Mouse (Mus musculus) left cerebral cortex, adult 6 months (tissue): ENCODE data around the gene Gm20772. TPM values are rescaled to one million over a fixed set of nuclear protein-coding genes. Genes with fewer than 3 reads are reported as not detected.

Experiments
- long read RNA-seq, 2 experiments: library from polyadenylated mRNA; unstranded; transcript quantifications; one replicate each; pipeline ENCODE4 v2.0.0; 2019 to 2020
- polyA plus RNA-seq: library from polyadenylated mRNA; unstranded; fragments of <200 nt; fragmentation: Nextera tagmentation; gene quantifications from 2 replicates; pipeline ENCODE4 v1.2.3, GENCODE M21; 2021

The Gm20772 gene
- not detected in 2 replicates for polyA plus RNA-seq
- long read RNA-seq, experiment 1 = 0 reads
- long read RNA-seq, experiment 2 = 0 reads

DNA sequence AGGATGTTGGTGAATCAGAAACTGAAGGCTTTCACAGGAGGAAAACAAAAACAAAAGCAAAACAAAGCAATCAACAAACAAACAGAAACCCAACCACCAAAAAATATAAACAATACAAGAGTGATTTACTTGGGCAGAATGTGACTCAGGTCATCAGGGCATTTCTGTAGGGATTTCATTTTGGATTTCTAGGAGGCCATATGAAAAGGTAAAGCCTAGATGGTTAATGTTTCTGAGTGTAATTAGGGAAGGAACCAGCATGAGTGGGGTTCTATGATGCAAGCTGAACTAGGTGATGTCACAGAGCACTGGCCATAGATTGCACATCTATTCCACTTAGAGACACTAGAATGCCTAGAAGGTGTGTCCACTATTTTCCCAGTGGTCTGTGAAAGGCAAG, at the start of gene Gm20772, which contains the start of gene Gm20831:
Gm20772 (plus strand) TSS at position 301 of the 400 bp plus-strand sequence.
Gm20831 (plus strand) TSS at position 301 of the 400 bp plus-strand sequence.

DNA sequence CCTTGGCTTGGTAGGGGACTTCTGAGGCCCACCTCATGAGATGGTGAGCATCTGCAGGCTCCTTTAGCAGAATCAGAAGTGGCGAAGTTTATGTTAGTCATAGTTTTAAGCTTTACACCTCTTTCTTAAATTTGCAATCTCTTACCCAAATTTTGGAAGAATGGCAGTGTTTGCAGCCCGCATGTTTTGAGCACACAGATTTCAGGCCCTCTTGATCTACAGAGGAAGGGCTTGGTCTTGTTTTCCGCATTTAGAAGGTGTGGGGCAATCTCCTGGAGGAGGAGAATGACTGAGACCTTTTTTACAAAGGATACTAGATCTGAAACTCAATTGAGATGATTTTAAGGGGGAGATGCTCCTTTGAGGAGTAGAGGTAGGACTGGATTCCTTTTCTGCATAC, 28.4 kb upstream of the Gm20772 start, which contains the start of gene Gm21904:
Gm21904 (minus strand) TSS at position 101 of the 400 bp plus-strand sequence.

Other genes starting within 250 kb of the Gm20772 start
- not detected in 2 replicates for gene Gm21904, start 28.5 kb upstream of the Gm20772 start, polyA plus RNA-seq
- not detected in 2 replicates for gene Gm20831, start within 50 bp of the Gm20772 start, polyA plus RNA-seq
- gene Srsy, start 62.6 kb downstream of the Gm20772 start, polyA plus RNA-seq = not detected in 2 replicates
- not detected in 2 replicates for gene Gm21764, start 187.1 kb downstream of the Gm20772 start, polyA plus RNA-seq
- not detected in 2 replicates for gene Ssty1, start 214.4 kb downstream of the Gm20772 start, polyA plus RNA-seq